Mouse (Mus musculus) erythroblast, embryonic 14.5 days (primary cell): ENCODE data around the gene Irgm2.

Experiments
- GATA1 ChIP-seq: IDR thresholded peaks from 2 replicates; pipeline ENCODE4 v1.6.1; 2012; ENCODE audit warnings: low read length, inconsistent platforms, mixed read lengths
- TAL1 ChIP-seq: IDR thresholded peaks from 3 replicates; pipeline ENCODE4 v1.6.1; 2012; ENCODE audit warnings: low read length, inconsistent platforms, mixed read lengths

GRCm38 (mm10) chr11:58165072-58165471 lies 34.3 kb upstream of the Irgm2 start:
- TF ChIP-seq TAL1 (no peak), GATA1 (no peak)
